Mouse (Mus musculus) CD4-positive, CD25-positive, alpha-beta regulatory T cell, adult 2 months (primary cell): Measurements from ENCODE around the gene Tfcp2l1.
"Not testable (repeated sequence)": the region's sequence is repeated elsewhere in the genome, so short reads cannot be mapped to it uniquely, and the experiment has no call there.

Experiments used
- DNase-seq: peaks from one replicate; pipeline ENCODE4 v3.0.0-alpha.2; 2012; ENCODE audit warnings: low read depth, low spot score

The Tfcp2l1 gene

GRCm38 (mm10) chr1:118627781-118628464 lies at the start of gene Tfcp2l1:
Tfcp2l1 (plus strand) TSS chr1:118627945.
- peak; percentile 41 for DNase-seq

DNA sequence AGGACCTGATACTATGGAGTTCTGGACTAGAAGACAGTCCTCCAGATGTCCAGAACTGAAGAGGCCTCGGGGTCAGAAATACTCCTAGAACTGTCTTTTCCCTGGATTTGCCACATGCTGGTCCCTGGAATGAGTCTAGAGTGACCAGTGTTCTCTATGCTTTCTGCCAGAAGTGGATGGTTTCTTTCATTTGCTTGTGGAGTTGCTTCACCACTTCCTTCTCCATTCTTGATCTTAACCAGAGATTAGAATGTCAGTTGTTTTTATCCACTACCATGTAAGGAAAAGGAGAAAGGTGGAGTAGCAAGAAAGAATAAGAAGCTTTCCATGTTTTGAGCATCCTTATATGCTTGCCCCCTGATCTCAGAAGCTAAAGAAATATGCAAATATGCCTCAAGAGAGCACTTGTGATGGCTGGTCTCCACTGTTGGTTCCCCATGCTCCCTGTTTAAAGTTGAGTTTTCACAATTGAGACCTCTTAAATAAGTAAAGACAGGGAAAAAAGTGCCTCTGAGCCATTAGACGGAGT lies 47.5 kb upstream of the Tfcp2l1 start:
- DNase-seq: no peak

GRCm38 (mm10) chr1:118581179-118581578 lies 46.6 kb upstream of the Tfcp2l1 start:
- DNase-seq: no peak

- no peak for DNase-seq
These were observed 38.0 kb upstream of the Tfcp2l1 start for GRCm38 (mm10) chr1:118589721-118590120.

DNA sequence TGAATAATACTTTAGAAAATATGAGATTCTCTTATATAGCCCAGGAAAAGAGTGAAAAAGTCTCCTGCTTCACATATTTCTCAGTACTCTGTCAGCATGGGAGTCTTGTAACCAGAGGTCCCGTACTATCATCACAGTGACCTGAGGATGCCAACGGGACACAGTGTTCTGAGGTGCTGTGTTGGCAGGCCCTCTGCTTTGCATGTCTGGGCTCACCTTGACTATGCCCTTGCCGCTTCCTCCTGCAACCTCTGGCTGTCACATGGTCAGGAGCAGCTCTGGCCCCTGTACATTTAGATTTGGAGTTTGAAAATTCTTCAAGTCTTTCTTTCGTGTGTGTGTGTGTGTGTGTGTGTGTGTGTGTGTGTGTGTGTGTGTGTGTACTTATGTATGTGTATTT lies 34.8 kb upstream of the Tfcp2l1 start:
- DNase-seq: no peak

DNA sequence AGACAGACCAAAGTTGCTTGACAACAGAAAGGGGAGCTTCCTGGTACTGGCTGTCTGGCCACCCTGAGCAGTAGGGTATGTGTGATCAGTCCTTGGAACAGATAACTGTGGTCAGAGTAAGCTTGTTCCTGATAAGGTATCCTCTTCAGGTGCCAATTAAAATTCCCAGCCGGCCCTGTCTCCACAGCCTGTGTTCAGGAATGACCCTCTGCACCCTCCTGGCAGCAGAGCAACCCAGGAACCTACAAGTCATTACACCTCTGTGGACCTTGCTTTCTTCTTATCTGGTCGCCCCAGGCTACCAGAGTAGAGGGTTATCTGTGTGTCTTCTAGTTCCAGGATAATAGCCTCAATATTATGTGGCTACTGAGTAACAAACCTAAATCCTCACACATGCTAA lies 32.4 kb upstream of the Tfcp2l1 start:
- DNase-seq: no peak

GRCm38 (mm10) chr1:118597475-118598213 lies 30.1 kb upstream of the Tfcp2l1 start:
- no peak for DNase-seq

DNA sequence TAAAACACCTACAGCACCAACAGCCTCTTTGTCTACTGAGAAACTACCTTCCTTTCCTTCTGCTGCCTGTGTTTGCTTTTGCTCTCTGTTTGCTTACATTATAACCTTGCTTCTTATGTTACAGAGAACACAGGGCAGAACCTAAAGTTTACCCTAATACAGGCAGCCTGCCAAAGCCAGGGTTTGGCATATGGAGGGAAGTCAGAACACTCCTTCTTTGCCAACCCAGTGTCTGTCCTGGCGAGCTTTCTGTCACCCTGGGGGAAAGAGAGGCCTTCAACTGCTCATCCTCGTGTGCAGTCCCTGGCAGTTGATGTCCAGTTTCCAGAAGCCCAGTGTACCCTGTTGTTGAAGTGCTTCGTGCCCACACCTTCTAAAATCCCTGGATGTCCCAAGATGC lies 29.4 kb upstream of the Tfcp2l1 start:
- DNase-seq: no peak

DNA sequence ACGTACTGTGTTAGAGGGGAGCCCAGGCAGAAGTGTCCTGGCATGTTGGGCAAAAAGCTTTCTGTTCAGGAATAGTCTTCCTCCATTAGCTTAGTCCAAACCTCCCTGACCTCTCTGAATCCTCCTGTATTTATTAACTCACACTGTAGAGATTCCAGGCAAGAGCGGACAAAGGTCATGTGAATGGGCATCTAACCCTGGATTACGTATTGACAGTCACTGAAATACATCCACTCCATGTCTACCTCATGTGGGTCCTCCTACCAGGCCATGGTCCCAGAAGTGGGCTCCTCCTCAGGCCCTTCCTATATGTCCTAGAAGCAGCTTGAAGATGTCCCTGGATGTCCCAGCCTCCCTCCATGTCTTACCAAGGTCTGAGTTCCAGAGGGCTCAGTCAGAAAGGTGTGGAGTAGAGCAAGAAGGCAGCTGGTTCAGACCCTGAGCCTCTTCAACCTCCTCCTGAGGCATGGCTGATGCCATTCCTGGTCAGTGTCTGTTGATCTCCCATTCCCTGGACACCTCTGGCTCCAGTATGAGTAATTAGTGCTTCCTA lies 14.0 kb upstream of the Tfcp2l1 start:
- no peak for DNase-seq

- DNase-seq: not testable (repeated sequence)
These were observed 6.7 kb upstream of the Tfcp2l1 start for GRCm38 (mm10) chr1:118621055-118621454.

- DNase-seq: no peak
These were observed 4.9 kb upstream of the Tfcp2l1 start for GRCm38 (mm10) chr1:118622857-118623256.

DNA sequence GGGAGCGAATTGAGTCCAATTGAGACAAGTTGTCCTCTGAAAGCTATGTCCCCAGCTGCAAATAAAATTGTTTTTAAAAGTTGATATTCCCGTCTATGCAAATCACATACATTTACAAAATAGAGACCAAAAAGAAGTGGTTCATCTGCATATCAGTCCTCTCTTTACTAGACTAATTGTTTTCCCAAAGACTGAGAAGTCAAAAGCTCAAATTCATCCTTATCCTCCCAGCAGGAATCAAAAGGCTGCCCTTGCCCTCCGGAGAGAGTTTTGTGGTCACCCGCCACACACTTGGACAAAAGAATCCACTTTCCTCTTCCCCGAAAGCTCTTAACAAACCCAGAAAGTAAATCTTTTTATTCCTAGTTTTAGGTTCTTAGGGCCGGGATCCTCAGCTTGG lies 2.3 kb upstream of the Tfcp2l1 start:
- DNase-seq: no peak

DNA sequence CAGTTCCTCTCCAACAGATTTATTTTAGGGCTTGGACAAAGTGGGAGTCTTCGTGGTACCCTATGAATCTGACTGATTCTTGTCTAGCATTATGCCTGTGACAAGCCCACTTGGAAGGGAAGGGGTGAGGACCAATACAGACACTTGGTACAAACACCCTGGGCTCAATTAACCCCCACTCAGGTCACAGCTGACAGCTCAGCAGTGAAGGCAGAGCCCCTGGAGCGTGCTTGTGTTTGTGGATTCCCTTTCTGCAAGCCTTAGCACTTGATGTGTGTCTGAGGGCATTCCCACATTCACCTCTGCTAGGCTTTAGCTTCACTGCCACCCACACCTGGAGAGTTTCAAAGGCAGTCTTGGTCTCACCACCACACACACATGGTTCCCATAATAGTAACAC lies 1.8 kb upstream of the Tfcp2l1 start:
- no peak for DNase-seq

GRCm38 (mm10) chr1:118626452-118626851 lies 1.3 kb upstream of the Tfcp2l1 start:
- no peak for DNase-seq

DNA sequence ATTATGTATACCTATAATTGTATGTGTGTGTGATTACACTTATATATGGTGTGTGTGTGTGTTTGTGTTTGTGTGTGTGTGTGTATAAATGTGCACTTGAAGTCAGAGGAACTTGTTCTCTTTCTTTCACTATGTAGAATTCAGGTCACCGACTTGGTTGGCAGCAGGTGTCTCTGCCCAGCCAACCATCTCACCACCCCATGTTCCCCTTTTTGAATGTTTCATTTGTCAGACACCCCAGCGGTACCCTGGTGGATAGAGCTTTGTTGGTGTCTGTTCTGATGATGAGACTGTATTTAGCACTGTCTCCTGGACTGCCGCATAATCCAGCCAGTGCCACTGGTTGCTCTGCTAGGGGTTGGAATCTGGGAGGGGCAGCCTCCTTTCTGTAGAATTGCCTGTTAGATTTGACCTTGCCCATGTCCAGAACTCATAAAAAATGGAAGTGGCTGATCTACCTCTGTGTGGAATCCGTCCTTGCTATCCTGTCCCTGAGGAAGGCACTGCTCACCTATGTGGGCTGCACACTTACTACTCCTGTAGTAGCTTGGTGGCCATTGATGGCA lies 5.8 kb downstream of the Tfcp2l1 start:
- DNase-seq: no peak

GRCm38 (mm10) chr1:118642296-118642999 lies 14.7 kb downstream of the Tfcp2l1 start:
- DNase-seq: no peak

DNA sequence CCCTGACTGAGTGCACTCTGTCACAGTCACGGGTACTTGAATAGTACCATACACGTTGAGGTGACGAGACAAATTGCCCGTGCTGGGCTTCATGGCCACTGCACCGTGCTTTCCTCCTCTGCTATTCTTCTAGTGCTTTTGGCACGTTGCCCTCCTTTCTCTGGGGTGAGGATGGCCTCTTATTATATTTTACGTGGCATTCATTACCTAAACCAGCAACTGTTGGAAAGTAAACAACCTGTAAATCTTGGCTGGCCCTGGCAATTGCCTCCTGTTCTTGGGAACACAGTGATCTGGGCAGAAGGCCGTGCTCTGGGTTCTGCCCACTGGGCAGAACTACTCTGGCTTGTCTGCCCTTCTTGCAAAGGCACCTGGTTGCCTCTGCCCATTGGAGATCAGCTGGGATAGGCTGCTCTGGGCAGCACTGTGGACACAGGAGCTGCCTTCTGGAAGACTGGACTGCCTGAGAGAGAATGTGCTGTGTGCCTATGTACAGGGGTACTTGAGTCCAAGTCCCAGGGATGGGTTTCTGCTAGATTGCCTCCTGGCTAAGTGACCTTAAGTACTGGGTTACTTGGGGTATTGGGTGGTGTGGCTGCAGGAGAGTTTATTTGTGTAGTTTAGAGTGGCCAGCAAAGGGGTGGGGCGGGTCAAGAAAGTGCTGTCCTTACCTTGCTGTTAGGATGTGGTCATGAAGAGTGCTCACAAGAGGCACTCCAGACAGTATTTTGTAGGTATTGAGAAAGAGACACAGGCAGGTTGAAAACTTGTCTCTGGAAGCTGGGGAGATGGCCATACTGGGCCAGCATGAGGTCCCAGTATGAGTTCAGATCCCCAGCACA lies 15.6 kb downstream of the Tfcp2l1 start:
- DNase-seq: no peak

DNA sequence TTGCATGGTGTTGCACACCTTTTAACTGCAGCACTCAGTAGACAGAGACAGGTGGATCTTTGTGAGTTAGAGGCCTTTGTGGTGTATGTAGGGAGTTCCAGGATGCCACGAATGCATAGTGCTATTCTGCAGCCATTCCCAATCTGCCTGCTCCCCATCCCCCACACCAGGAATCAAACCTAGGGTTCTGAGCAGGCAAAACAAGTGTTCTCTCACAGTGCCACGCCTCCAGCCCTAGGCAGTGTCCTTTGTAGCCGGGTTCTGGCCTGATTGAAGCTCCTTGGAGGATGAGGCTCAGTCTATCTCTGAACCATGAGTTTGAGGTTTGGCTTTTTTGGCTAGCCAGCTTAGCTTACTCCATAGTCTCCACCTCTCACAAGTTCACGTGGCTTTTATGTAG lies 18.0 kb downstream of the Tfcp2l1 start:
- no peak for DNase-seq

- no peak for DNase-seq
These were observed 20.3 kb downstream of the Tfcp2l1 start for GRCm38 (mm10) chr1:118648015-118648414.

GRCm38 (mm10) chr1:118649933-118650770 lies 22.4 kb downstream of the Tfcp2l1 start:
- no peak for DNase-seq
